Mouse (Mus musculus) embryonic fibroblast, embryonic 13.5 days (primary cell): ENCODE results near the gene Fam213a. TPM values are rescaled to one million over a fixed set of nuclear protein-coding genes. Genes with fewer than 3 reads are reported as not detected.

Experiments
- H3K27ac ChIP-seq: 2 replicates; pipeline ENCODE4 v1.5.1; 2012; ENCODE audit warnings: low read length, control low read depth, inconsistent platforms; ENCODE audit not compliant: insufficient read depth
- H3K4me1 ChIP-seq: 2 replicates; pipeline ENCODE4 v1.6.1; 2011; ENCODE audit warnings: low read length; ENCODE audit not compliant: control insufficient read depth, insufficient read depth
- H3K4me3 ChIP-seq: 2 replicates; pipeline ENCODE4 v1.5.1; 2011; ENCODE audit warnings: mild to moderate bottlenecking, control low read depth, low read length; ENCODE audit not compliant: insufficient read depth
- CTCF ChIP-seq: IDR thresholded peaks from 2 replicates; pipeline ENCODE4 v1.5.1; 2011; ENCODE audit warnings: mild to moderate bottlenecking, control low read depth, low read length, moderate library complexity, borderline replicate concordance; ENCODE audit not compliant: insufficient read depth
- POLR2A ChIP-seq: IDR thresholded peaks from 2 replicates; pipeline ENCODE4 v1.6.1; 2011; ENCODE audit warnings: low read depth, mild to moderate bottlenecking, control low read depth, low read length, moderate library complexity
- polyA plus RNA-seq: library from polyadenylated mRNA; stranded (reverse); fragments of >200 nt; gene quantifications from 2 replicates; pipeline ENCODE4 v1.2.4, GENCODE M21; 2011; ENCODE audit warnings: low read depth; ENCODE audit not compliant: missing spikeins, insufficient read length

The Fam213a gene
- polyA plus RNA-seq, 1 experiment = 11.3 TPM

DNA sequence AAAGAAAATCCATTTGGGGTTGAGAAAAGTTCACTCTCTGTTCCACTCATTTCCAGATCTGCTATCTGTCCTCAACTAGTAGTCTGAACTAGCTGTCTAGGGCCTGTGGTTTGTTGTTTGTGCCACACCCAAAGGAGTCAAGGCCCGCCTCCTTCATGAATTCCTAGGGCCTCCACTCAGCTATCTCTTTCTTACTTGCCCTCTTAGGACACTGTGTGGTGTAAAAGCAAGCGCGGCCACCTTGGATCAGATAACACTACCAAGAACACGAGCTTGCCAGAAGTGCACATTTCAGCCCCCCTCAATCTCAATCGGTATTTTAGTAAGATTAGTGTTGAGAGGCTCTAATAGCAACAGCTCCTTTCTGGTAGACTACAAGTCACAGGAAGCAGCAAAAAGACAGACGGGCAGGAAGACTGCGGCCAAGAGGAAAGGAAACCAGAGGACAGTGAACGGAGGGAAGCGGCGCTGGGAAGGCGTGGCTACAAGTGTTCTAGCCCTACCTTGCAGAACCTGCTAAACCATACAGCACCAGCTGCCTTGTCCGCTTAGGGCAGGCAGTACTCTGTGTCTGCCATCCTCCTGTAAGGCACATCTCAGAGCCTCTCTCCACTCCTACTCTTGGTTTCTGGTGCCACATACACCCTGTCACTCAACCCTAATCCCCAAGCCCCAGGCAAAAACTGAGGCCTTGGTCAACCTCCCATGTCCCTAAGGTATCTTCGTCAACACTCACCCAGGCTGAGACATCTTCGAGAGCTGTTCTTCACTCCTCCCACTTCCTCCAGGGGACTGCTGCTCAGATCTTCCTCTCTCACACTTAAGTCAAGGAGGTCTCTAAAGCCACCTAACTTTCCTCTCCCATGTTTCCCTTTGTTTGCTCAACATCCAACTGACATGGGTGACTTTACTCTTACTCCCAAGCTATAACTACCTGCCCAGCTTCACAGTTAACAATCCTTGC is 65.9 kb downstream of the Fam213a start:
- H3K4me3 ChIP-seq = no peak overlapping the region
- TF ChIP-seq CTCF (no peak), POLR2A (no peak)
- H3K27ac ChIP-seq = no peak overlapping the region
- peaks cover 13% of the 10 kb centered on the region for H3K4me1 ChIP-seq

DNA sequence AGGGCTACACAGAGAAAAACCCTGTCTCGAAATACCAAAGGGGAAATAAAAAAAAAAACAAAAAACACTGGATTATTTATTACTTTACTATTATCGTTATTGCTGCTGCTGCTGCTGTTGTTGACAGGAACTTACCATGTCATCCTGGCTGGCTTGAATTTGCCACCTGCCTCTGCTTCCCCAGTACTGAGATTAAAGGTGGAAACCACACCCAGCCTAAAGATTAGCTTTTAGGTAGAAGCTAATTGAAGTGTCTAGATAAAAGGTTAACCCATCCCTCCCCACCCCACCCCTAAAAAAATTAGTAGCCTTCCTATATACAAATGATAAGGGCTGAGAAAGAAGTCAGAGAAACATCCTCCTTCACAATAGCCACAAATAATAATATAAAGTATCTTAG is 69.8 kb downstream of the Fam213a start:
- no peak for TF ChIP-seq POLR2A
- no peak for TF ChIP-seq CTCF
- no peak overlapping the region for H3K4me3 ChIP-seq
- H3K4me1 ChIP-seq = peaks cover 1% of the 10 kb centered on the region; the same call in 1 of the 2 replicates
- H3K27ac ChIP-seq = no peak overlapping the region

Other genes with a start within 250 kb of the Fam213a start
- 0.26 TPM in 1 of 2 replicates, not detected in the other for gene Sh2d4b, start 120.5 kb downstream of the Fam213a start, polyA plus RNA-seq
- 17.7 and 22.0 TPM in 2 replicates for gene Tspan14, start 47.0 kb downstream of the Fam213a start, polyA plus RNA-seq
- not detected in 2 replicates for gene Dydc2, start 55.4 kb upstream of the Fam213a start, polyA plus RNA-seq
- not detected in 2 replicates for gene Dydc1, start 59.1 kb upstream of the Fam213a start, polyA plus RNA-seq
- gene Mat1a, start 91.2 kb upstream of the Fam213a start, polyA plus RNA-seq = not detected in 2 replicates
- not detected in 2 replicates for gene Sftpa1, start 118.0 kb upstream of the Fam213a start, polyA plus RNA-seq
- gene Mbl1, start 137.7 kb upstream of the Fam213a start, polyA plus RNA-seq = not detected in 2 replicates
- not detected in 2 replicates for gene Sftpd, start 171.4 kb upstream of the Fam213a start, polyA plus RNA-seq